Mouse (Mus musculus) olfactory bulb, adult 2 months (tissue): ENCODE measurements around the gene Ecm1. TPM values are rescaled to one million over a fixed set of nuclear protein-coding genes. Genes with fewer than 3 reads are reported as not detected.

ENCODE experiments used
- H3K27ac ChIP-seq: fragments of 200-500 bp; 2 replicates; pipeline ENCODE4 v1.5.1; 2012; ENCODE audit warnings: low read depth, low read length; ENCODE audit not compliant: insufficient read depth
- H3K4me1 ChIP-seq: fragments of 200-500 bp; 2 replicates; pipeline ENCODE4 v1.6.1; 2012; ENCODE audit warnings: low read length; ENCODE audit not compliant: control insufficient read depth, insufficient read depth
- H3K4me3 ChIP-seq: fragments of 200-500 bp; 2 replicates; pipeline ENCODE4 v1.5.1; 2012; ENCODE audit warnings: mild to moderate bottlenecking, low read depth, low read length, moderate library complexity; ENCODE audit not compliant: insufficient read depth
- CTCF ChIP-seq: fragments of 200-500 bp; IDR thresholded peaks from 2 replicates; pipeline ENCODE4 v1.5.1; 2012; ENCODE audit warnings: low read depth, mild to moderate bottlenecking, low read length, moderate library complexity; ENCODE audit not compliant: insufficient read depth
- POLR2A ChIP-seq: fragments of 200-500 bp; IDR thresholded peaks from 2 replicates; pipeline ENCODE4 v1.6.1; 2012; ENCODE audit warnings: mild to moderate bottlenecking, low read depth, low read length, moderate library complexity; ENCODE audit not compliant: insufficient read depth
- WGBS: fragments of 180-500 bp; shearing (Covaris S2); methylation state at CpG from one replicate; pipeline ENCODE4 v1.1.7; 2018; 5-methylcytosine and 5-hydroxymethylcytosine counted together
- polyA plus RNA-seq: library from polyadenylated mRNA; stranded (reverse); fragments of >200 nt; gene quantifications from 2 replicates; pipeline ENCODE4 v1.2.4, GENCODE M21; 2012; ENCODE audit warnings: low replicate concordance; ENCODE audit not compliant: missing spikeins, insufficient read depth, insufficient read length

Ecm1 gene
- polyA plus RNA-seq, 1 experiment: not detected

DNA sequence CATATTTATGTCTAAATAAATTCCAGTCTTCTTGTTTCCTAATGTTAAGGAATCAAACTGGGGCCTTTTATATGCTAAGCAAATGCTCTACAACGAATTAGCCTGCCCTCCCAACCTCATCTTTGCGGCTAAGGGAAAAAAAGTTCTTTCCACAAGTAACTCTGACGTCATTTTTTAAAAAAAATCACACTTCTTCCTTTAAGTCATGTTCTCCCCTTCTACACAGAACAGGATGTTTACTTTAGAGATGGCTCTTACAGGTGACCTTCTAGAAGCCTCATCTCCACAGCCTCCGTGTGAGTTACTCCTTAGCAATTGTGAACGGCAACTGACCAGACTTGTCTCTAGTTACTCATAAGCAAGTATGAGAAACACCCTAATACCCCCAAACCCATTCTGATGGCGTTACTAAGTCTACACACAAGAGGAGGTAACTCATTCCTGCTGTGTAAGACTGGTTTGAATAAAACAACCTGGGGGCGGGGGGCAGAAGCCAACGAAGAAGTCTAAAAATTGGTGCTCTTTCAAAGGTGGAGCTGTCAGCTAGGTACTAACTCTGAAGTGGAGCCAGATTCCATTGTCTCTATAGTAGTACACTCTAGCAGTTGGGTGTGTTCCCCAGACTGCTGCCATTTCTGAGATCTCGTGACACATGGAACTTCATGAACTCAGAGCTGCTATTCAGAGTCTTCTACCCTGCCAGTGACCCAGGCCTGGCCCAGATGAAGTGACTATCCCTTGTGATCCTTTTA lies 19.3 kb upstream of the Ecm1 start:
- WGBS: 47% methylated on average over 9 of the region's 9 CpGs
- TF ChIP-seq CTCF (no peak), POLR2A (no peak)
- Histone ChIP-seq H3K4me3 (no peak overlapping the region), H3K27ac (no peak overlapping the region), H3K4me1 (no peaks in the 10 kb centered on the region)

- H3K4me1 ChIP-seq: no peaks in the 10 kb centered on the region
- TF ChIP-seq CTCF (no peak), POLR2A (no peak)
- no peak overlapping the region for H3K27ac ChIP-seq
- H3K4me3 ChIP-seq: no peak overlapping the region
- 90% methylated on average over 2 of the region's 2 CpGs for WGBS
These were observed 17.4 kb upstream of the Ecm1 start for GRCm38 (mm10) chr3:95756808-95757207.

DNA sequence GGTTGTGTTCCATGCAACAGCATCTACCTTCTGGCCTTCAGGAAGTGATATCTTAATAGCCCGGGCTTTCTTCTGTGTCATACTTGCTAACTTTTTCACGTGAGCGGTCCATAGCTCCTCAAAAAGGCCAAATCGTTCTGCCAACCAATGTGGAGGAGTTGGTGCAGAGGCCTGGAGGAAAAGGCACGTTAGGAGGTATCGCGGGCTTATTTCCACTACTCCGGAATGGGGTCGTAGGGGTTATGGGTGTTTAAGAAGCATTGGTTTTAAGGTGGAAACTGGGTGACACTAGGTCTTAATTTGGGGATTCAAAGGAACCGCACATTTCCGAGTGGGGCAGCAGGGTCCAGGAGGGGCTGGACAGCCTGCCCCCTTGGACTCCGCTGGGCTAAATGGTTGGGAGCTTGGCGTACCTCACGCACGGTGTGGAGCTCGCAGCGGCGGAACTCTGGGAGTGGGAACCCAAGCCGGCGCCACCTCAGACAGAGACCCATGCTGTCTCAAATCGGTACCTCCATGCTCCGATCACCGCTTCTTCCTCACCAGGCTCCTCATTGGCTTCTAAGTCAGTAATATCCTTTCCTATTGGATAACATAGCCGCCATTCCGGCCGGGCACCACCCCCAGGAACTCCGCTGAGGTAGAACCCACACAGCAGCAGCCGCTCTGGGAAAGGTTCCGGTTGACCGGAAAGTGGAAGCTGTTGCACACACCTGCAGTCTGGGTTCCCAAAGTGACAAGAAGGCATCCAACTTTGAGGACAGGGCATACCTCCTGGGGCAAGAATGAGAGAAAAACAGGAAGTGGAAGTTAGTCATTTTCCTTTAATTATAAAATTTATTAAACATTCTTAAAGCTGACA lies 15.2 kb upstream of the Ecm1 start:
- no peak for TF ChIP-seq CTCF
- TF ChIP-seq POLR2A: 0 out of 2 replicates have a peak, but pooled peaks have one; percentile 31
- under 1% methylated on average over 30 of the region's 30 CpGs for WGBS
- H3K4me3 ChIP-seq: peak overlapping the region; percentile 85
- H3K27ac ChIP-seq: no peak overlapping the region
- H3K4me1 ChIP-seq: no peaks in the 10 kb centered on the region

- WGBS: 90% methylated on average over 3 of the region's 3 CpGs
- no peaks in the 10 kb centered on the region for H3K4me1 ChIP-seq
- H3K27ac ChIP-seq: no peak overlapping the region
- TF ChIP-seq POLR2A: no peak
- no peak overlapping the region for H3K4me3 ChIP-seq
These were observed 13.6 kb upstream of the Ecm1 start for GRCm38 (mm10) chr3:95752935-95753334.

DNA sequence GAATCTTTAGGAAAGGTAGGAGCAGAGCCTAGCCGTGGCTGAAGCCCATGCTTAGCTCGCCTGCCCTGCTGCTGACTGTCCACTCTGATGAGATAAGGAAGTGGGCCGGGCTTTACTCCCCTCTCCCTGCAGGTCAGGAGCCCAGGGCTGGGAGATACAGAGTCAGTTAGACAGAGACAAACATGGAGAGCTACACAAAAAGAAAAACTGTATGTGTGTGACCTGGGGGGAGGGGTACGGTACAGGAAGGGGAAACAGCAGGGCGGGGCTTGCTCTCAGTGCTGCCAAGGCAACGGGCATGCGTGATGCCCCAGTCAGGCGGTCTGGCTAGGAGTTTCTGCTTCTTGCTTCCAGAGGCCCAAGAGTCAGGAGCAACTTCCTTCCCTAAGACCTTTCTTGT lies 1.0 kb upstream of the Ecm1 start:
- Histone ChIP-seq H3K4me3 (no peak overlapping the region), H3K4me1 (peaks cover 15% of the 10 kb centered on the region), H3K27ac (no peak overlapping the region)
- 82% methylated on average over 8 of the region's 8 CpGs for WGBS
- TF ChIP-seq CTCF: no peak
- no peak for TF ChIP-seq POLR2A

DNA sequence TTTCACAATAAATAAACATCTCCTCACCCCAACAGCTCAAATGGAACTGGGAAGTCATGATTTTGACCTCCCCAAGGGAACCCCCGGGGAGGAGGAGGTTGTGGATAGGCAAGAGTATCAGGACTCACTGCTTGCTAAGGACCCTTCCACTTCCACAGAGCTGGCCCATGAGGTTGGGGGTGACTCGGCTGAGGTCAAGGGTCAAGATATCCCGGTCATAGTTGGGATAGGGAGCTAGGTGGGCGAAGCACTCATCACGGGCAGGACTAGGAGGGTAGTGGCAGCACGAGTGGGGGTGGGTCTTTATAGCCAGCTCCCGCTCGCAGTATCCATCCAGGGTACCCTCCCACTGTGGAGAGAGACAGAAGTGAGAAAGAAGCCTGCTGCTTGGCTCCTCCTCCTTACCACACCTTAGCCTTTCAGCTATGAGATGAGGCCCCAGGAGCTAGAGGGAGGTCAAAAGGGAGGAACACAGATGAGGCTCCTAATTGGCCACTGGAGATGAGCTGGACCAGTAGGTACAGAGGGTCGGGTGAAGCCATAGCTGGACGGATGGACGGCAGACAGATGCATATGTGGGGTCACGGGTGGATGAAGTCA lies 4.2 kb downstream of the Ecm1 start:
- TF ChIP-seq CTCF (no peak), POLR2A (no peak)
- H3K4me1 ChIP-seq: peaks cover 21% of the 10 kb centered on the region
- 93% methylated on average over 12 of the region's 12 CpGs for WGBS
- no peak overlapping the region for H3K27ac ChIP-seq
- no peak overlapping the region for H3K4me3 ChIP-seq

- Histone ChIP-seq H3K27ac (no peak overlapping the region), H3K4me3 (no peak overlapping the region), H3K4me1 (peaks cover 11% of the 10 kb centered on the region)
- WGBS: 65% methylated on average over 13 of the region's 13 CpGs
- no peak for TF ChIP-seq CTCF
- no peak for TF ChIP-seq POLR2A
These were observed 5.2 kb downstream of the Ecm1 start for GRCm38 (mm10) chr3:95734092-95734702.

GRCm38 (mm10) chr3:95732744-95733521 lies 6.4 kb downstream of the Ecm1 start:
- no peak overlapping the region for H3K27ac ChIP-seq
- WGBS: 81% methylated on average over 11 of the region's 11 CpGs
- peaks cover 10% of the 10 kb centered on the region for H3K4me1 ChIP-seq
- no peak for TF ChIP-seq POLR2A
- TF ChIP-seq CTCF: no peak
- no peak overlapping the region for H3K4me3 ChIP-seq
